Mouse (Mus musculus) liver, adult 2 months (tissue): ENCODE data around the gene Cstb.
A peak's percentile ranks its signal among the peaks of the same experiment; 100 is the strongest.

Experiments
- CTCF ChIP-seq: fragments of 200-500 bp; IDR thresholded peaks from 2 replicates; pipeline ENCODE4 v1.5.1; 2011; ENCODE audit warnings: low read depth, low read length, control low read depth
- POLR2A ChIP-seq: fragments of 200-500 bp; IDR thresholded peaks from 2 replicates; pipeline ENCODE4 v1.6.1; 2011; ENCODE audit warnings: low read length, control low read depth; ENCODE audit not compliant: insufficient read depth; ENCODE audit errors: extremely low read depth

DNA sequence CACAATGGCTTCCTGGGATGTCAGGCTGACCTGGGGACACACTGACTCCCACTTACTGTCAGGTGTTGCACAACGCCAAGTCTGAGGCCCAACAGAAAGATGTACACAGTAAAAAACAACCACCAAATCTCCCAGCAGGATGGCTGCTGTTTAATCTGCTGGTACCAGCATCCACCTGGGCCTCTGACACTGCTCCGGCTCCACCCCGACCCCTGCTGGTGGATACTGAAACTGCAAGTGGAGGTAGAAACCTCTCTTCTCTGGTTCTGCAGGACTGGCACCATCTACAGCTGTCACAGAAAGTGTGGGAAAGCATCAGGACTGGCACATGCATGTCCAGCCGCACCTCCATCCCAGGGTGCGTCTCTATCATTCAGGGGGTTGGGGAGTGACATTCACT lies 12.6 kb downstream of the Cstb start:
- peak; percentile 94 for TF ChIP-seq CTCF
- no peak for TF ChIP-seq POLR2A
